Mouse (Mus musculus) myocyte (in vitro differentiated cells): Measurements from ENCODE around the gene 4921539E11Rik.

Experiments
- CEBPB ChIP-seq: IDR thresholded peaks from 2 replicates; pipeline ENCODE4 v1.6.1; 2011; ENCODE audit warnings: mild to moderate bottlenecking, moderate library complexity; ENCODE audit not compliant: poor library complexity, insufficient read depth, severe bottlenecking
- E2F4 ChIP-seq: IDR thresholded peaks from one replicate; pipeline ENCODE4 v1.6.1; 2011; ENCODE audit warnings: mild to moderate bottlenecking, control low read depth, moderate library complexity; ENCODE audit not compliant: insufficient read depth
- MAX ChIP-seq: IDR thresholded peaks from one replicate; pipeline ENCODE4 v1.6.1; 2011; ENCODE audit warnings: low read depth, mild to moderate bottlenecking, control low read depth
- POLR2A ChIP-seq: IDR thresholded peaks from one replicate; pipeline ENCODE4 v1.6.1; 2011; ENCODE audit warnings: low read depth, mild to moderate bottlenecking, control low read depth, moderate library complexity; ENCODE audit not compliant: insufficient read length
- POLR2AphosphoS2 ChIP-seq: IDR thresholded peaks from one replicate; pipeline ENCODE4 v1.6.1; 2011; ENCODE audit warnings: low read depth, control low read depth; ENCODE audit not compliant: insufficient read length
- REST ChIP-seq: IDR thresholded peaks from one replicate; pipeline ENCODE4 v1.6.1; 2011; ENCODE audit warnings: mild to moderate bottlenecking, control low read depth, moderate library complexity; ENCODE audit not compliant: insufficient read depth, insufficient read length
- TCF3 ChIP-seq: IDR thresholded peaks from one replicate; pipeline ENCODE4 v1.6.1; 2011; ENCODE audit warnings: low read depth, control low read depth; ENCODE audit not compliant: insufficient read length
- USF1 ChIP-seq: IDR thresholded peaks from one replicate; pipeline ENCODE4 v1.6.1; 2011; ENCODE audit warnings: low read depth, mild to moderate bottlenecking, control low read depth, moderate library complexity

DNA sequence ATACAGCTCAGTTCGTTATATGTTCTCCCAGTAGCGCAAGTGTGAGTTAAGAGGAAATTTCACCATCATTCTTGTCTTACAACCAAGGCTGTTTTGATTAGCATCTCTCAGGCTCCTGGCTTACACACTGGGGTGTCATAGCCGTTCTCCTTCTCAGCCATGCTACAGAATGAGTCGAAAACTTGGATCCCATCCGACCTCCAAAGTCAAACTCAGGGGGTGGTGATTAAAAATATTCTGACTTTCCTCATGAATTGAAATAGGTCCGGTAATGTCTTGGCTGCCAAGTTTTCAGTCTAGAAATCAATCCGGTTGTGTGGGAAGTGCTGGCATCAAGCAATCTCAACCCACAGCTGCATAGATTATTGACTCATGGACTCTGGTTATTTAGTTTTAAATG, 2.3 kb downstream of the 4921539E11Rik start:
- no peak for TF ChIP-seq TCF3
- TF ChIP-seq USF1: no peak
- TF ChIP-seq POLR2A: no peak
- no peak for TF ChIP-seq E2F4
- no peak for TF ChIP-seq CEBPB
- no peak for TF ChIP-seq POLR2AphosphoS2
- no peak for TF ChIP-seq REST
- no peak for TF ChIP-seq MAX
